Mouse (Mus musculus) hindbrain, embryonic 10.5 days (tissue): ENCODE measurements around the gene Prox1. TPM values are rescaled to one million over a fixed set of nuclear protein-coding genes. Genes with fewer than 3 reads are reported as not detected.

Source experiments
- DNase-seq: peaks from one replicate; pipeline ENCODE4 v3.0.0-alpha.2; 2017; ENCODE audit warnings: low spot score
- H3K27ac ChIP-seq: fragments of 300-500 bp; sonication (generic); 2 replicates; pipeline ENCODE4 v1.5.1; 2016; ENCODE audit warnings: mild to moderate bottlenecking, moderate library complexity
- H3K27me3 ChIP-seq: fragments of 300-500 bp; sonication (generic); 2 replicates; pipeline ENCODE4 v1.6.1; 2016; ENCODE audit warnings: mild to moderate bottlenecking; ENCODE audit not compliant: poor library complexity, insufficient read depth, severe bottlenecking
- H3K36me3 ChIP-seq: fragments of 300-500 bp; sonication (generic); 2 replicates; pipeline ENCODE4 v1.6.1; 2016; ENCODE audit warnings: mild to moderate bottlenecking, moderate library complexity
- H3K4me1 ChIP-seq: fragments of 300-500 bp; sonication (generic); replicated peaks from 2 replicates; pipeline ENCODE4 v1.6.1; 2016; ENCODE audit warnings: mild to moderate bottlenecking
- H3K4me3 ChIP-seq: fragments of 300-500 bp; sonication (generic); 2 replicates; pipeline ENCODE4 v1.5.1; 2016; ENCODE audit warnings: mild to moderate bottlenecking, moderate library complexity
- H3K9me3 ChIP-seq: fragments of 300-500 bp; sonication (generic); 2 replicates; pipeline ENCODE4 v1.6.1; 2016; ENCODE audit warnings: mild to moderate bottlenecking, moderate library complexity
- WGBS: fragments of 180-500 bp; shearing (Covaris S2); methylation state at CpG from one replicate; pipeline ENCODE4 v1.1.7; 2016; 5-methylcytosine and 5-hydroxymethylcytosine counted together
- polyA plus RNA-seq: library from polyadenylated mRNA; unstranded; fragments of >200 nt; fragmentation: Nextera tagmentation; extraction: Ambion mirVana; gene quantifications from 2 replicates; pipeline ENCODE4 v1.2.1, GENCODE M21; 2016

Gene Prox1
- polyA plus RNA-seq, 1 experiment from 2014 or later = 9.4 TPM

DNA sequence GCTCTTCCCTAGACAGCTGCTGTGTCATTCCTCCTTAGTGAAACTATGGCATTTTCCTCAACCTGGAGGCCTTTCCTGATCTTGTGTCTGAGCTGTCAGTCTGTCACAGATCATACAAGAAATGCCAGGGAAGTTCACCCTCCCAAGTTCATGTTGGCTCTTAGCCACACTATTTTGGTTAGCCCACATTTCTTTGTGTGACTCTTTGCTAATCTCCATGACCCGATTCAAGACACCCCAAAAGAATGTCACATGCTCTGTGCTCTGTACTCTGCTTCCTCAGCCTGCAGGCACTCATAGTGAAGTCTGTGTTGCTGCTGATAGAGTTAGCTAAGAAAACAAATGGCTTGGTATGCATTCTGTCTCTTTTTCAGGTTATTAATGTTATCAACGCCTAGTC lies 18.6 kb upstream of the Prox1 start:
- no peak for DNase-seq
- no peak overlapping the region for H3K4me3 ChIP-seq
- H3K36me3 ChIP-seq = no peaks in the 10 kb centered on the region
- H3K27ac ChIP-seq = no peak overlapping the region
- peaks cover 30% of the 10 kb centered on the region for H3K4me1 ChIP-seq
- H3K9me3 ChIP-seq = no peaks in the 10 kb centered on the region
- 83% methylated on average over 2 of the region's 2 CpGs for WGBS
- H3K27me3 ChIP-seq = peaks cover 27% of the 10 kb centered on the region

DNA sequence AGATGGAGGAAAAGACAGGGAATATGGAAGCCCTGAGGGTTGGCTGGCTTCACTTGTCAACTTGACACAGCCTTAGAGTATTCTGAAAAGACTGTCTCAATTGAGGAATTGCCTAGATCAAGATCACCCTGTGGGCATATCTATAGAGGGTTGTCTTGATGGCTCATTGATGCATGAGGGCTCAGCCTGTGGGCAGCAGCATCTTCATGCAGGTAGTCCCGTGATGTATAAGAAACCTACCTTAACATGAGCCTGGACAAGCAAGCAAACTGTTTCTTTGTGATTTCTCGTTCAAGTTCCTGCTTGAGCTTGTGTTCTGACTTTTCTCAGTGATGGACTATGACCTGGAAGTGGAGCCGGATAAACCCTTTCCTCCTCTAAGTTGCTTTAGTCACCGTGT lies 15.8 kb upstream of the Prox1 start:
- H3K4me1 ChIP-seq = peaks cover 28% of the 10 kb centered on the region
- 89% methylated on average over 4 of the region's 4 CpGs for WGBS
- DNase-seq = no peak

DNA sequence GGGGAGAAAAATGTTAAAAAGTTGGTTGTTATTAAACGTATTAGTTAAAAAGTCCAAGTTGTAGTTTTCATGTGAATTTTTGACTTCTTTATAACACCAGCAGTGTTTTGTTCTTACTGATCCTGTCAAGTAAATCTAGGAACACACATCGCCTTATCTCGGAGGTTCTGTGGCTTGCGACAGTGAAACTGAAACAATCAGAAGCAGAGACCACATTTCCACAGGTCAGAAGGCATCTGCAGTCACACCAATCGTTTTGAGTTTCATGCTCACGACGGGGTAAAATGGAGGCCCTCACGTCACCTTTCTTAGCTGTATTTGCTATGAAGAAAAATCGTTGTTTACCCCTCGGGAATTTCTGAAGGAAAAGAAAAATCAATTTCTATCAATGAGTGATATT lies 14.8 kb upstream of the Prox1 start:
- H3K27me3 ChIP-seq = peaks cover 13% of the 10 kb centered on the region
- H3K4me3 ChIP-seq = no peak overlapping the region
- H3K27ac ChIP-seq = no peak overlapping the region
- DNase-seq = no peak
- 84% methylated on average over 10 of the region's 10 CpGs for WGBS
- peaks cover 30% of the 10 kb centered on the region for H3K4me1 ChIP-seq
- no peaks in the 10 kb centered on the region for H3K36me3 ChIP-seq
- H3K9me3 ChIP-seq = no peaks in the 10 kb centered on the region

More for the DNA sequence above, 15.8 kb upstream of the Prox1 start:
- Histone ChIP-seq H3K4me3 (no peak overlapping the region), H3K27ac (no peak overlapping the region), H3K36me3 (no peaks in the 10 kb centered on the region), H3K27me3 (peaks cover 12% of the 10 kb centered on the region), H3K9me3 (no peaks in the 10 kb centered on the region)

DNA sequence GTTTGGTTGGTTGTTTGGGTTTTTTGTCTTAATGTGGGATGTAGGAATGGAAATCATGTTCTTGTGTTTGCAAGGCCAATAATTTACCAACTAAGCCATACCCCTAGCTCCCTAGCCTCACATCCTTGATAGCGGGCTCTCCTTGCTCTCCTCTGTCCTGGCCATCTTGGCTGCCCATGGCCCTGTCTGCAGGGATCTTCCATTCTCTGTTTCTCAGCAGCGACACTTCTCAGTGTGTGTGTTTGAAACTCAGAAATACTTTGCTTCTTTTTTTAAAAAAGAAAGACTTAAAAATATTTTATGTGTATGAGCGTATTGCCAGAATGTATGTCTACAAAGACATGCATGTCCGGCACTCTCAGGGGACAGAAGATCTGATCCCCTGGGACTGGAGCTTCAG lies 13.1 kb upstream of the Prox1 start:
- H3K36me3 ChIP-seq = no peaks in the 10 kb centered on the region
- 91% methylated on average over 4 of the region's 4 CpGs for WGBS
- H3K4me3 ChIP-seq = no peak overlapping the region
- H3K4me1 ChIP-seq = peaks cover 28% of the 10 kb centered on the region
- no peaks in the 10 kb centered on the region for H3K9me3 ChIP-seq
- no peak overlapping the region for H3K27ac ChIP-seq
- no peak for DNase-seq
- peaks cover 10% of the 10 kb centered on the region; the same call in 1 of the 2 replicates for H3K27me3 ChIP-seq

DNA sequence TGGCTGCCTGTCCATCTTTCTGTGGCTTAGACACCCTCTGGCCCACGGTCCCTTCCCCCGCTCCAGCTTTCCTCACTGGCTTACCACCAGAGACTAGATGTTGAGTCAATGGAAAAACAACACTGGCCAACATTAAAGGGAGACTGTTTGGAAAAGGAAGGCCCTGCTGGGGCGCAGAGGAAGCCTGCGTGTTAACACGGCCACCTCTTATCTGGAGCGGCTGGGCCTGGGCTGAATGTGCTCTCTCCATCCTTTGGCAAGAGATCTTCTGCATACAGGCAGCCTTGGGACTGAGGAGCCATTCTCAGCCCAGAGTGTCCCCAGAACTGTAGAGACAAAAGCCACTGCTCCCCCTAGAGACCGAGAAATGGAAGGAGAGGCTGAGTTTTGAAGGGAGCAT lies 11.3 kb upstream of the Prox1 start:
- peak overlapping the region; percentile 19; the same call in 1 of the 2 replicates for H3K27ac ChIP-seq
- peaks cover 32% of the 10 kb centered on the region for H3K4me1 ChIP-seq
- H3K36me3 ChIP-seq = no peaks in the 10 kb centered on the region
- 67% methylated on average over 7 of the region's 7 CpGs for WGBS
- H3K9me3 ChIP-seq = no peaks in the 10 kb centered on the region
- no peak overlapping the region for H3K4me3 ChIP-seq
- no peak for DNase-seq
- H3K27me3 ChIP-seq = peaks cover 27% of the 10 kb centered on the region

DNA sequence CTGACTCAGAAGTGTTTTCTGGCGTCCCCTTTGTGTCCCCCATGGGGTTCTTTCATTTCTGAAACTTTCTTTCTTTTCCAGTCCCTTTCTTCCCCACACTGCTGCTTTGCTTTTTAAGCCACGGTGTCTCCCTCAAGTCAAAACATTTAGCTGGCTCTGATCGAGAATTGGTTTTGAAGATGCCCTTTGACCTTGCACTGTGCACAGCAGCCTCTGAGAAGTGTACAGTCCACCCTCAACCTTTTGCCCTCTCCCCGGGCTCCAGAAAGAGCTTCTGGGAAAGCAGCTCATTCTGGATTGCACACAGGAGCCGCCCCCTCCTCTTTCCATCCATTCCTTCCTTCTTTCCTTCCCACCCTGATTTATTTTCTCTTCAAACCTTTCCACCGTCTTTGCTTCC lies 10.3 kb upstream of the Prox1 start:
- Histone ChIP-seq H3K4me1 (peaks cover 32% of the 10 kb centered on the region), H3K4me3 (no peak overlapping the region), H3K9me3 (no peaks in the 10 kb centered on the region), H3K36me3 (no peaks in the 10 kb centered on the region), H3K27me3 (peaks cover 31% of the 10 kb centered on the region), H3K27ac (no peak overlapping the region; the same call in 1 of the 2 replicates)
- no peak for DNase-seq
- WGBS = 25% methylated on average over 6 of the region's 6 CpGs

DNA sequence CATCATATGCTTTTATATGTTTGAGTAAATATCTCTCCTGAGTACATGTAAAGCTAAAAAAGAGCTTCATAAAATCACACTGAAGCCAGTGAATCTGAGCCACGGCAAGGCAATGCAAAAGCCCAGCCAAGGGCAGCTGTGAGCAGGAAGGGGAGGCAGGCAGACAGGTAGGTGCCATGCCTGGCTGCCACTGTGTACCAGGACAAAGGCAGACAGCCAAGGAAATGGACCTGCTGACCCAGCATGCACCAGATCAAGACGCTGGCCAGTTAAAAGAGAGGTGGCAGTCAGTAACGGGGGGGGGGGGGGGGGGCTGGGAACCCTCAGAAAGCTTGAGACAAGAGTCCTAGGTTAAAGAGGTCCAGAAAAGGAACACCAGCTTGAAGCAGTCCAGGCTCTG lies 6.4 kb upstream of the Prox1 start:
- peaks cover 69% of the 10 kb centered on the region for H3K27me3 ChIP-seq

DNA sequence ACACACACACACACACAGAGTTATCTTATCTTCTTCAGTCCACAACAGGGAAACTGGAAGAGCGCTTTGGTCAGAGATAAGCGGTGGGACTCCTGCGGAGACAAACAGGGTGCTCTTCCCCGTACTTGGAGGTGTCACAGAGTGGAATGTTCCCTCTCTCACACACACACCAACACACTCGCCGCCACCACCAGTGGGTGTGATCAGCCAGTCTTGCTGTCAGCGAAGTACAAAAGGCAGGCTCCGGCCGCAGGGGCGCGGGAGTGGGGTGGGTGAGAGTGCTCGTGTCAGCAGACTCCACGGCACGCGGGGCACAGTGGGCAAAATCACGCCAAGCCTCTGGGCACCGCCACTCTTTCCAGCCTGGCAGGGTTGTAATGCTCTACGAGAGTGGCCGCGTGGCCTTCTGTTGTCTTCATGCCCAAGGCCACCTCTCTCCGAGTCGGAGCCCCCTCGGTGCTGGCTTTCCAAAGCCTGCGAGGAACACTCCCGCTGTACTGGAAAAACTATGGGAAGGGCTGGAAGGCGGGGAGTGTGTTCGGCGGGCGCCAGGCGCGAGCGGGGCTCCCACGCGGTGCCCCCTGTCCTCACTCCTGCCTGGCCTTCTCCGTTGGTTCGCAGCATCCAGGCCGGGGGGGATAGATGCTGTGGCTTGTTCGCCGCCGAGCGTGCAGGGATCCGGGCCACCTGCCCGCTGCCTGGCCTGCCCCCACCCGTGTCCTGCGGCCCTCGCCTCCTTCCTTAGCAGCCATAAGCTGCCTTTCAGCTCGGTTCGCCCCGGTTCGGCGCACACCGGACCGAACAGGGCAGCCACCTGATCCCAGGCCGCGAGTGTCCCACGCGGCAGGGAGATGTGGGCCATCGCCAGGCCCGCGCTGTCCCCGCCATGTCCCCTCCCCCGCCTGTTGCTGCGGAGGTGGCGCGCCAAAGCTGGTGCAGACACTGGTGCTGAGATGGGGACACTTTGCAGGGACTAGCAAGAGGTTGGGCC lies 4.5 kb upstream of the Prox1 start:
- Histone ChIP-seq H3K4me3 (peak overlapping the region; percentile 57), H3K9me3 (no peaks in the 10 kb centered on the region), H3K27me3 (peaks cover 74% of the 10 kb centered on the region), H3K4me1 (peaks cover 49% of the 10 kb centered on the region), H3K36me3 (no peaks in the 10 kb centered on the region), H3K27ac (peak overlapping the region; percentile 86)
- WGBS = under 1% methylated on average over 65 of the region's 65 CpGs
- peak; percentile 66 for DNase-seq

More for the DNA sequence above, 6.4 kb upstream of the Prox1 start:
- Histone ChIP-seq H3K36me3 (no peaks in the 10 kb centered on the region), H3K4me1 (peaks cover 55% of the 10 kb centered on the region), H3K4me3 (no peak overlapping the region), H3K9me3 (no peaks in the 10 kb centered on the region), H3K27ac (no peak overlapping the region)
- DNase-seq = no peak
- WGBS = 28% methylated on average over 3 of the region's 3 CpGs

DNA sequence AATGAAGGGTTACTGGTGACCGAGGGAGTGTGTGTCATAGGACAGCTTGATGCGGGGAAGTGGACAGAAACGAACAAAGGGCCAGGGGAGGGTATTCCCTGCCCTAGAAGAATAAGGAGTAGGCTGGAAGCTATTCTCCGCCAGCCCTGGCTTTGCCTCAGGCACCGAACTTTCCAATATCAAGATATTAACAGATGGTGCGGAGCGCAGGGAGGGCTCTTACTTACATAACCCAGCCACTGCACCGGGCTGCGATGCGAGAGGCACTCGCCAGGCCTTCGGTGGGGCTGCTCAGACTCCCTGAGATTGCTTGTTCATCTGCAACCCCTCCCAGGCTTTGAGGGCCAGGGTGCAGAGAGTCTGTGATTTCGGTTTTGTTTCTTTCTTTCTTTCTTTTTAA lies 3.7 kb upstream of the Prox1 start:
- no peaks in the 10 kb centered on the region for H3K36me3 ChIP-seq
- H3K27ac ChIP-seq = peak overlapping the region; percentile 86; the same call in 1 of the 2 replicates
- H3K4me3 ChIP-seq = peak overlapping the region; percentile 57
- 0% methylated on average over 13 of the region's 13 CpGs for WGBS
- DNase-seq = peak; percentile 70
- H3K9me3 ChIP-seq = no peaks in the 10 kb centered on the region
- H3K4me1 ChIP-seq = peaks cover 51% of the 10 kb centered on the region
- peaks cover 74% of the 10 kb centered on the region for H3K27me3 ChIP-seq

DNA sequence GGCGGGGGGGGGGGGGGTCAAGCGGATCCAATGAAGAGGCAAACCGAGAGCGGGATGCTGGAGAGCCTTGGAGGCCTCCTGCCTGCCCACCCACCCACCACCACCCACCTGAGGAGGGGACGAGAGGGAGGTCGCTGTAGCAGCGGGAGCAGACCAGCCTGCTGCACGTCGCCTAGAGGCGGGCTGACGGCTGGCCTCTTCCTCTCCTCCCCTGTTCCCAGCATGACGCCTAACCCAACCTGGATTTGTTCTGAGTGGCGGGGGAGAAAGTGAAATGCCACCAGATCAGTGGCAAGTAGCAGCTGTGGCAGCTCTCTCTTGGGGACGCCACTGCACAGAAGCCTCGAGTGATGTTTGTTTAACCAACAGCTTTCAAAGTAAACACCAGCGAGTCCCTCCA lies 3.1 kb upstream of the Prox1 start:
- peaks cover 72% of the 10 kb centered on the region for H3K27me3 ChIP-seq
- H3K36me3 ChIP-seq = no peaks in the 10 kb centered on the region
- no peak overlapping the region; the same call in 1 of the 2 replicates for H3K27ac ChIP-seq
- H3K4me1 ChIP-seq = peaks cover 57% of the 10 kb centered on the region
- WGBS = 1% methylated on average over 16 of the region's 16 CpGs
- no peaks in the 10 kb centered on the region for H3K9me3 ChIP-seq
- H3K4me3 ChIP-seq = peak overlapping the region; percentile 84
- peak; percentile 56 for DNase-seq

DNA sequence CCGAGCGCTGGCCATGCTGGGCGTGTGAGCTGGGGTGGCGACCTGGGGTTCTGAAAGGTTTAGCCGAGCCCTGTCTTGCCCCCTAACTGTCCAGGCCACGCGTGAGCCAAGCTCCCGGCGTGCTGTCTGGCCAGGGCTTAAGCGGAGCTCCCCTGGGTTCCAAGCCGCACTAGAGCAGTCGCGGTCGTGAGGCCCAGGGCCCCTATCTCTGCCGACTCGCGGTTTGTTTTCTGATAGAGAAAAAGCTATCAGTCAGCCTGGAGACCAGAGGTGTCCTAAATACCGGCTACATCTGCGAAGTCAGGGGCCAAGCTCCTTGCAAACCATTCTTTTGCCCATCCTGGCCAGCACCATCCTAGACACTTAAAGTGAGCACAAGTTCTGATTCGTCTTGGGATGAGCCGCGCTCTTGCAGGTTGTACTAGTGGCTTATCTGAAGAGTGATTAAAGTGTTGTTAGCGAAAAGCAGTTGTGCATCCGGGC lies 2.5 kb upstream of the Prox1 start:
- peaks cover 68% of the 10 kb centered on the region for H3K27me3 ChIP-seq
- peak overlapping the region; percentile 84 for H3K4me3 ChIP-seq
- no peaks in the 10 kb centered on the region for H3K9me3 ChIP-seq
- DNase-seq = peak; percentile 60
- H3K36me3 ChIP-seq = no peaks in the 10 kb centered on the region
- H3K4me1 ChIP-seq = peaks cover 63% of the 10 kb centered on the region
- WGBS = under 1% methylated on average over 24 of the region's 24 CpGs
- no peak overlapping the region for H3K27ac ChIP-seq

DNA sequence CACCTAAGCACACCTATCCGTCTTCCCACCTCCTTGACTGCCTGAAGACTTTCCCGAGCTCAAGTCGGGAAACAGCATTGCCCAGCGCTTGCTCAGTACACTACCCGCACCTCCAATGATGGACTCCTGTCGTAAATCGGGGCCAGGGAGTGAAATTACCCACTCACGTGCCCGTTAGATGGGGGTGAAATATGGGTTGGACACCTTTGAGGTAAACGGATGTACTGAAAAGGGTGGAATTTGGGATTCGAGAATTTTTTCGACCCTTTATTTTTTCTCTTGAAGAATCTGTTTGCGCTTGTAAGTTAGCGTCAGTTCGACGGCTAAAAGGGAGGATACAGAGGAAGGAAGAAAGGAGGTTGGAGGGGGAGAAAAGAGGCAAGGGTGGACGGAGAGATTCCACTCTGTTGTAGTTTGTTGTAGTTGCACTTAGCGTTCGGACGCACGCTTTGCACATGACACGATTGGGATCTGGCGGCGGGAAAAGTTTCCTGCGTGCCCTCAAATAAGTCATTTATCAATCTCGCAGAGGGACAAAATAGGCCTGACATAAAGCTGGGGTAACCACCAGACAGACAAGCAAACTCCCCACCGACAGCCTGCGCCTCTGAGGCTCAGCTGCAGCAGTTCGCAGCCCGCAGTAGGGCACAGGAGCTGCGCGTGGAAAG lies 1.9 kb upstream of the Prox1 start:
- H3K27ac ChIP-seq = no peak overlapping the region
- no peaks in the 10 kb centered on the region for H3K36me3 ChIP-seq
- peaks cover 68% of the 10 kb centered on the region for H3K27me3 ChIP-seq
- peak overlapping the region; percentile 84 for H3K4me3 ChIP-seq
- peak; percentile 36 for DNase-seq
- peaks cover 69% of the 10 kb centered on the region for H3K4me1 ChIP-seq
- H3K9me3 ChIP-seq = no peaks in the 10 kb centered on the region
- under 1% methylated on average over 32 of the region's 32 CpGs for WGBS

DNA sequence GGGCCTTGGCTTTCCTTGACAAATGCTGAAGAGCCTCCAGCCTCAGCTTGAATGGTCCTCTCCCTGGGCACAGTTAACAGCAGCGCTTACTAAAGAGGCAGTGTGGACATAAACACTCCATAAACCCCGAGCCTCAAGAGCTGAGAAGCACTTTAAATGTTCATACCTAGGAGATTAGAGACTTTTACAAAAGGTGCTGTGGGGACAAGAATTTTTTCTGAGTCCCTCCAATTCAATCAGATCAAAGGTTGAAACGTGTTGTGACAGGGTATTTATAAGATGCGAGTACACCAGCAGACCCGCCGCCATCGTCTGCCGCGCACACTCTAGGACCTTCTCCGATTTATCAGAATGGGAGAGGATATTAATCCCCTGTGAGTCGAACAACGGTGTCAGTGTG lies 1.2 kb upstream of the Prox1 start:
- under 1% methylated on average over 12 of the region's 12 CpGs for WGBS
- peaks cover 65% of the 10 kb centered on the region for H3K27me3 ChIP-seq
- no peaks in the 10 kb centered on the region for H3K9me3 ChIP-seq
- DNase-seq = no peak
- H3K36me3 ChIP-seq = no peaks in the 10 kb centered on the region
- peak overlapping the region; percentile 84 for H3K4me3 ChIP-seq
- H3K27ac ChIP-seq = no peak overlapping the region
- peaks cover 71% of the 10 kb centered on the region for H3K4me1 ChIP-seq
